Mouse (Mus musculus): Measurements from ENCODE around the gene Mrpl22. TPM values are rescaled to one million over a fixed set of nuclear protein-coding genes. Genes with fewer than 3 reads are reported as not detected.

The Mrpl22 gene
- total RNA-seq (2018; cell fraction: chromatin; rRNA removed) = 10 to 100 TPM in 8 of 26 experiments, 1 to 10 TPM in 16, not detected in 2; 1.6 to 17.9 (median 7.6) TPM
- total RNA-seq (2018; cell fraction: cytosol; rRNA removed) = 10 to 100 TPM; 20.4 to 48.3 (median 34.8) TPM
- total RNA-seq (2018; cell fraction: nucleus; rRNA removed) = 10 to 100 TPM in 14 of 26 experiments, 1 to 10 TPM in 12; 3.3 to 20.5 (median 10.5) TPM
- polyA plus RNA-seq (2018) = 36.9 to 51.5 TPM (median 42.8 TPM) in 3 replicates

DNA sequence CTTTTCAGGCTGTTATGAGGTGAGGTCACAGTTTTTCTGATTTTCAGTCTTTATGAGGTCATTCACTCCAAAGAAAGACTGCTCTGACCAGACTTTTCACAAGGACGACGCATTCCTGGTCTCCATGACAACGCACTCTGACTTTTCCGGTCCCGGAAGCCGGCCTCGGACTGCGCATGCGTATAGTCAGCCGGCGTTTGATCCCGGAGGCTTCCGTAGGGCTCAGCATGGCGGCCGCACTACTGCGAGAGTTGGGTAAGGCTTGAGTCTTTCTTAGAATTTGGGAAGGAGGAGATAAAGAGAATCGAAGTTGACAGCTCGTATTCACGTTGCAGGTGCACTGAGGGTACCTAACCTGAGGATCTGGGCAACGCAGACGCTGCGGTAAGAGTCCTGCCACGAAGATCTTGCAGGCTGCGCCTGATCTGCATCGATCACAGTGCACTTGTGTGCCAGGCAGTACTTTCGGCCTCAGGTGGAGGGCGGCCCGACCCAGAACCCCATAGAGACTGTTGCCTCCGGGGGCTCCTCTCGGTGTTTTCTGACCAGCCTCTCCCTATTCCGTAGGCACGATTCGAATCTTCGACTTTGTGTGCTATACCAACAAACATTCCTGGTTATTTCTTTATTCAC is at the start of gene Mrpl22:
Mrpl22 (plus strand) TSS at position 203 of the 633 bp plus-strand sequence.
- WGBS (ENCODE audit: missing documents) = 1% methylated on average over 34 of the region's 34 CpGs
- Histone ChIP-seq H3K27ac (peak within 1 kb of the TSS; percentile 40), H3K4me3 (ENCODE audit: inconsistent target) (peak within 1 kb of the TSS; percentile 96), H3K36me3 (ENCODE audit: inconsistent target) (peaks cover 35% of the 10 kb centered on the region), H3K79me2 (ENCODE audit: inconsistent target) (peaks cover 22% of the 10 kb centered on the region; the same call in 1 of the 2 replicates)

DNA sequence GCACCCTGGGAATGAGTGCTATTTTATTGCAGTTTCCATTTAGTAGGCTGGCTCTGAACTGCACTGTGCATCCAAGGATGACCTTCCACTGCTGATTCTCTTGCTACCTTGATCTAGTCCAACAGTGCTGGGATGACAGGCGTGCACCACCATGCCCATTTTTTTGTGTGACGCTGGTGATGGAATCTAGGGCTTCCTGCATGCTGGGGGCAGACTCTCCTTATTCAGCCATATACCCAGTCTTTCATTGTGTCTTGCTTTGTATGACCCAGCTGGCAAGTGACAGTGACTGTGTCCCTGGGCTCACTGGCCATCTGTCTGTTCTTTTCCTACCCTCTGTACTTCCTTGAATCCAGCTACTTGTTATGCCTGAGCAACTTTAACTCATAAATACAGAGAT is 47.8 kb upstream of the Mrpl22 start:
- no peak overlapping the region for H3K4me3 ChIP-seq (ENCODE audit: inconsistent target)
- peaks cover 25% of the 10 kb centered on the region; the same call in 1 of the 2 replicates for H3K36me3 ChIP-seq (ENCODE audit: inconsistent target)
- H3K79me2 ChIP-seq (ENCODE audit: inconsistent target) = no peaks in the 10 kb centered on the region
- WGBS (ENCODE audit: missing documents) = 92% methylated on average over 2 of the region's 2 CpGs
- no peak overlapping the region for H3K27ac ChIP-seq

DNA sequence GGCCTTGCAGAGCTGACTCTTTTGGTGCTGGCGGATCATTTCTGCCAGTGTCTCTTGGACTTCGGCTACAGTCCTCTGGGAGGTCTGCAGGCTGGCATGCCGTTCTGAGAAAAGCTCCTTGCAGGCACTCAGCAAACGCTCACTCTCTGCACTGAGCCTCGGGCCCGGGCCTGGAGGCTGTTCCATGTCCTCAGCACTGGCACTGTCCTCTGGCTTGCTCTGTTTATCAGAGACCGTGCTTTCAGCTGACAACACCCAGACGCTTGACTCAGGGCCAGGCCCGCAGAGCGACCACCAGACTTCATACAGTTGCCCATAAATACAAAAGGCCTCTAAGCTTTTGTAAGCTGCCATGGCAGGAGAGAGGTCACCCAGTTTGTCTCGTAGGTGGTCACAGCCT is 46.4 kb upstream of the Mrpl22 start:
- WGBS (ENCODE audit: missing documents) = 90% methylated on average over 11 of the region's 11 CpGs
- Histone ChIP-seq H3K79me2 (ENCODE audit: inconsistent target) (no peaks in the 10 kb centered on the region), H3K27ac (no peak overlapping the region), H3K36me3 (ENCODE audit: inconsistent target) (peaks cover 27% of the 10 kb centered on the region; the same call in 1 of the 2 replicates), H3K4me3 (ENCODE audit: inconsistent target) (no peak overlapping the region)

DNA sequence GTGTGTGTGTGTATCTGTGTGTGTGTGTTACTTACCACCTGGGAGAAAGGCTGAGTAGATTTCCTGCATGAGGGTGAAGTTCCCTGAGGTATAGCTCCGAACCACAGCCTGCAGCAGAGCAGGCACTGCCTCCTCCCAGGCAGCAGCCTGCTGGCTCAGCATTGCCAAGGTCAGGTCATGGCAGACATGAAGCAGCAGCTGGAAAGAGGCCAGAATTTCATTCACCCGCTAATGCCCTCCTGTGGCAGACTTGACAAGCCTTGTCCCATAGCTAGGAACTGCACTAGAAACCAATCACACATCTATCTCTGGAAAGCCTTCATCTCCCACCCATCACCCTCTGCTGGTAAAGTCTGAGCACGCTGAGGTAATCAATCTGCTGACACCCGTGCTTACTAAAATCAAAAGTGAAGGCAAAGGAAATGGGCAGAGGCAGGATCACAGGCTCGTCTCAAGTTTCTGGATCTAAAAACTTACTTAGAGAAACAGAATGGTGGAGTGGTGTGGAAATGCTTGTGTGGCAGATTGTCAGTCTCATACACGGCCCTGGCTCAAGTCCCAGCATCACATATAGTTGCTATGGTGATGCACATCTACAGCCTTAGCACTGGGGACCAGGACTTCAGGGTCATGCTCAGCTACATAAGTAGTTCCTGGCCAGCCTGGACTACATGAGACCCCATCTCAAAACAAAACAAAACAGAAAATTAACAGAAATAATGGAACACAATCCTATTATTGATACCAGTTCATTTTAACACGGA is 44.9 kb upstream of the Mrpl22 start:
- WGBS (ENCODE audit: missing documents) = 76% methylated on average over 7 of the region's 7 CpGs
- peaks cover 30% of the 10 kb centered on the region; the same call in 1 of the 2 replicates for H3K36me3 ChIP-seq (ENCODE audit: inconsistent target)

DNA sequence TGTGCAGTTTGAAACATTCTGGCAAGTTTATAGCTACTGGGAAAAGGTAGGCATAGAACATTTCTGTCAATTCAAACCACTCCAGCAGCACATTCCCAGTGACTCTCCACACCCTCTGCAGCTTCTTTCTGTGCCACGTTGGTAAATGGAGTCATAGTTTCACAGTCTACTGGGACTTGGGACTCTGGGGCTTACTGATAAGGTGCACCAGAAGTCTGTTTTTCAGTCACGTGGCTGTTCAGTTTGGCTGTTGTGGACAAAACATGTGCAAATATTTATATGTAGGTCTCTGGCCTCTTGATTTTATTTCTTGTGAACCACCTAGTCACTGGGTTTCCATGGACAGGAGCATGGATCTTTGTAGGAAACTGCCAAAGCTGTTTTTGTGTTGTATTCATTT is 43.9 kb upstream of the Mrpl22 start:
- Histone ChIP-seq H3K27ac (no peak overlapping the region), H3K79me2 (ENCODE audit: inconsistent target) (no peaks in the 10 kb centered on the region), H3K4me3 (ENCODE audit: inconsistent target) (no peak overlapping the region), H3K36me3 (ENCODE audit: inconsistent target) (peaks cover 25% of the 10 kb centered on the region; the same call in 1 of the 2 replicates)
- 97% methylated on average over 2 of the region's 2 CpGs for WGBS (ENCODE audit: missing documents)

More for the DNA sequence above, 44.9 kb upstream of the Mrpl22 start:
- no peak overlapping the region for H3K27ac ChIP-seq
- H3K4me3 ChIP-seq (ENCODE audit: inconsistent target) = no peak overlapping the region
- H3K79me2 ChIP-seq (ENCODE audit: inconsistent target) = no peaks in the 10 kb centered on the region

DNA sequence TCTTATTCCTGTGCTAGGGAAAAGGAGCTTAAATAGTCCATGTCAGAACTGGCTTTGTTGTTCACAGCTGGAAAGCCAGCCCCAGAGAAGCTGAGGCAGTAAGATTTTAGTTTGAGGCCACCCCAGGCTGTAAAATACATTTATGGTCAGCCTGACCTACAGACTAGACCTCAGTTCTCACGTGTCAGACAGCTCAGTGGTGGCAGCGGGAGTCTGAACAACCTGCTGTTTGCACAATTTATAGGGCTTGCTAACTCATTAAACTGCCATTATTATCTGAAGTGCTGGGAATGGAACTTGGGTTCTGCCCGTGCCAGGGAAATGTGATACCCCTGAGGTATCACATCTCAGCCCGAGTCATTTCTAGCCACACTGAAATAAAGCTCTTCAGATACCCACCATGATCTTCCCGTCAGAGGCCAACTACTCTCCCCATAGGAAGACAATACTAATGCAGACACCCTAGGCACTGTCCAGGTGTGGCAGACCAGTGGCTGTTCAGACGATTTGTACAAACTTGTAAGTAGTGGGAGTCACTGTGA is 42.1 kb upstream of the Mrpl22 start:
- Histone ChIP-seq H3K4me3 (ENCODE audit: inconsistent target) (no peak overlapping the region), H3K79me2 (ENCODE audit: inconsistent target) (no peaks in the 10 kb centered on the region), H3K36me3 (ENCODE audit: inconsistent target) (peaks cover 25% of the 10 kb centered on the region), H3K27ac (no peak overlapping the region)
- 90% methylated on average over 6 of the region's 6 CpGs for WGBS (ENCODE audit: missing documents)

DNA sequence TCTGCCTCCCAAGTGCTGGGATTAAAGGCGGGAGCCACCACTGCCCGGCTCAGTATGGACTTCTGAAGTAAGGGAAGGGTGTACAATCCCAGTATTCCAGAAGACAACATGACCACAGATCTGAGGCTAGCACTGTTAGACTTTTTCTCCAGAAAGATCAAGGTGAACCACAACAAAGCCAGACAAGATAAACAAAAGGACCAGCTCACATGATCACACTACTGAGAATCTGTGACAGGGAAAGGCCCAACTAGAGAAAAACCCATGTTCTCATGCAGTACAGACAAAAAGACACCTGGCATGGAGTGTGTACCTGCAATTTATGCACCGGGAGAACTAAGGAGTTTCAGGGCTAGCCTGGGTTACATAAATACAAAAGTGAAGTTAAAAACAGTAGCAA is 39.4 kb upstream of the Mrpl22 start:
- WGBS (ENCODE audit: missing documents) = 95% methylated on average over 3 of the region's 3 CpGs
- Histone ChIP-seq H3K4me3 (ENCODE audit: inconsistent target) (no peak overlapping the region), H3K79me2 (ENCODE audit: inconsistent target) (no peaks in the 10 kb centered on the region), H3K27ac (no peak overlapping the region), H3K36me3 (ENCODE audit: inconsistent target) (peaks cover 29% of the 10 kb centered on the region)

DNA sequence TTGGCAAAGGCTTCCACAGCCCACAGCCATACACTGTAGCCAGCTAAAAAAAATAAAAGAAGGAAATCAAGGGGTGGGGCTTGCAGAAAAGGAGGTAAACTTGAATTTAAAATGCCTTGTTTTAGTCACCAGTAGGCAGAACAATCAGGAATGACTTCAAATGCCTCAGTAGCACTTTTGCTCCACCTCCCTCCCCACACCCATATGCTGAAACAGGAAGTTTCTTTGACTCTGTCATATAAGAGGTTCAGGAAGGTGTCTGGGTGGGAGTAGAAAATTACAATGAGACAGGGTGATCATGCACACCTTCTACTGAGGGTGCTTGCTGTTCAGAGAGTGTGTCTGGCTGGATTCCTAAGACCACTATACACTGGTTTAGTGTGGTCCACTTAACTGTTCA is 36.6 kb upstream of the Mrpl22 start:
- no peak overlapping the region for H3K4me3 ChIP-seq (ENCODE audit: inconsistent target)
- peaks cover 25% of the 10 kb centered on the region for H3K36me3 ChIP-seq (ENCODE audit: inconsistent target)
- no peak overlapping the region for H3K27ac ChIP-seq
- no peaks in the 10 kb centered on the region for H3K79me2 ChIP-seq (ENCODE audit: inconsistent target)

DNA sequence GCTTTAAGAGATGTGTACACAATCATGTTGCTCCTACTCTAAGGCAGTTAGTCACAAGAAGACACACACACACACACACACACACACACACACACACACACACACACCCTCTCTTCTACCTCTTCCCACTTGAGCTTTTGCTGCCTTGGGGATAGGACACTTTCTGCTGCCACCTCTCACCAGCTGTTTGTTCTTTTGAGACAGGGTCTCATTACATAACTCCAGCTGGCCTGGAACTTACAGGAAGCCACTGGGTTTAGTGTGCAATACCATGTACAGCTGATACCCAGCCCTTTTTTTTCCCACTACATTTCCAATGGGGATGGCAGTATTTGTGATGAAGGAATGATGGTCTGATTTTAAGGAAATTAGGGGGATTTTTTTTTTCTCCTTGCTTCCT is 36.2 kb upstream of the Mrpl22 start:
- Histone ChIP-seq H3K4me3 (ENCODE audit: inconsistent target) (no peak overlapping the region), H3K36me3 (ENCODE audit: inconsistent target) (peaks cover 20% of the 10 kb centered on the region), H3K27ac (no peak overlapping the region), H3K79me2 (ENCODE audit: inconsistent target) (no peaks in the 10 kb centered on the region)

DNA sequence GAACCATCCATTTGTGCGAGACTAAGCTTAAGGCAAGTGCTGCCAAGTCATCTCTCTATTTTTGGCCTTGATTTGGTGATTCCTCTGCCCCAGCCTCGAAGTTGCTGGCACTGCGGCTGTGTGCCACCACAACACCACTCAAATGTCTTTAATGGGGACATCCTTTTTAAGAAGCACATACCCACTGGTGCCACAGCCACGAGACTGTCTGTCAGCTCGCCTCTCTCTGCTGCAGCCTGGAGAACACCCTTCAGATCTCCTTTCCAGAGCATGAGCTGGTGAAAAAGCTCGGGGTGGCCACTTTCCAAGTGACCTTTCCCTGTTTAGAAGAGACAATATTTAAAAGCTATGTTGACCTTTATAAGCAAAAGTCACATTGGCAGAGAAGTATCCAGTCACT is 34.8 kb upstream of the Mrpl22 start:
- Histone ChIP-seq H3K79me2 (ENCODE audit: inconsistent target) (no peaks in the 10 kb centered on the region), H3K36me3 (ENCODE audit: inconsistent target) (peaks cover 23% of the 10 kb centered on the region), H3K27ac (no peak overlapping the region), H3K4me3 (ENCODE audit: inconsistent target) (no peak overlapping the region)
- 92% methylated on average over 6 of the region's 6 CpGs for WGBS (ENCODE audit: missing documents)

DNA sequence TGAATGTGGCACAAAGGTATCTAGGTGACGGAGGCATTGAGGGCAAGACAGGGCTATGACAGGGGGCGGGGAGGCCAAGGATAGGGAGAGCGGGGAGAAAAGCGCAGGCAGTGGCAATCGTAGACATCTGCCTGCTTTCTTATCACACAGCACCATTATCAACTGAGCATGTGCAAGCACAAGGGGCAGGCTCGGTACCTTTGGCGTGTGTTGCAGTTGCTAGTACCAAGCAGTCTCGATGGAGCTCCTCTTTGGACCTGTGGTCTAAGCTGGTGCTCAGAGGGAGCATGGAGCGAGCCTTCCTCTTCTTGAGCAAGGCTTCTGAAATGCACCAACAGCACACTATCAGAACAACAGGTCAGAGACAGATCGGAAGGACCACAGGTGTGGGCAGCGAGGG is 32.6 kb upstream of the Mrpl22 start:
- peaks cover 23% of the 10 kb centered on the region; the same call in 1 of the 2 replicates for H3K36me3 ChIP-seq (ENCODE audit: inconsistent target)
- 96% methylated on average over 11 of the region's 11 CpGs for WGBS (ENCODE audit: missing documents)
- no peak overlapping the region for H3K4me3 ChIP-seq (ENCODE audit: inconsistent target)
- no peaks in the 10 kb centered on the region for H3K79me2 ChIP-seq (ENCODE audit: inconsistent target)
- H3K27ac ChIP-seq = no peak overlapping the region

DNA sequence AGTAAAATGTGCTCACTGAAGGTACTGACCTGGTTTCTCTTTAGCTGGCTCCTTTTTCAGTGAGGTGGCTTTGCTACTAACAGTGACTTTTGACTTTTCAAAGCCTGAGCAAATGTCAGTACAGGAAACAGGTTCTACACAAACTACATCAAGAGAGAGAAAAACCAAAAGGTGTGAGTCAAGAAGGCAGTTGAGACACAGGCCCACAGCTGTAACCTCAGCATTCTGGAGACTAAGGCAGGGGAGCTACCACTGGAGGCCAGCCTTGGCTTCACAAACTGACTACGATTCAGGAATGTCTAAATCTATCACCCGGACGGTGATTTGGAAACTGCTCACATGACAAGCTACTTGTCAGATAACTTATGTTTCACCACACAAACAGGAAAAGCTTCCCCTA is 32.0 kb upstream of the Mrpl22 start:
- H3K27ac ChIP-seq = no peak overlapping the region

DNA sequence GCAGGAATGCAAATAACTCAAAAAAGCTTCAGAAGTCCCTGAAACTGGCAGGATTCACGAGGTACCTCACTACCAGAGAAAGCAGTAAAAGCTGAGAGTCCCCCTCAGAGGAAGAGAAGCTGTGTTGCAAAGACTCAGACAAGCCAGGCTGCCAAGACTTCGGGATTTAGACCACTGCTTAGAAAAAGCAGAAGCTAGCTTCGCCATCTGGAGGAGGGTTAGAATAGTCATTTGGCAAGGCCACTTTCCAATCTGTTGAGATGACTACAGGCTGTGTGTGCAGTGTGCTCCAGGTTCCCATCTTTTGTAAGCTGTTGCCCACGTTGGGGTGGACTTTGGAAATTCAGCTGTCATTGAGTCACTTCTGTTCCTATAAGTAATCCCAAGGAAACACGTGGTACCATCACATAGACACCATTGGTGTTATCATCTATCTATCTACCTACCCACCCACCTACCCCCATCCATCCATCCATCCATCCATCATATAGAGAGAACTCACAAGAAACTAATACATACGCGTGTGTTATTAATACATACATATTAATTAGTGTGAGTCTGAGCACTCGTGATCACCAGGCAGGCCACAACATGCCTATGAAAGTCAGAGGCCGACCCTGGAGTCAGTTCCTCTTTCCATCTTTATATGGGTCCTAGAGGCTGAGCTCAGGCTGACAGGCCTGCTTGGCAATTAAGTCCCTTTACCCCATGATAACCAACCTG is 27.6 kb upstream of the Mrpl22 start:
- Histone ChIP-seq H3K4me3 (ENCODE audit: inconsistent target) (no peak overlapping the region), H3K36me3 (ENCODE audit: inconsistent target) (peaks cover 20% of the 10 kb centered on the region; the same call in 1 of the 2 replicates), H3K27ac (0 out of 2 replicates have a peak overlapping the region, but pooled peaks have one; percentile 13), H3K79me2 (ENCODE audit: inconsistent target) (no peaks in the 10 kb centered on the region)
- 25% methylated on average over 7 of the region's 9 CpGs for WGBS (ENCODE audit: missing documents)

More for the DNA sequence above, 32.0 kb upstream of the Mrpl22 start:
- 95% methylated on average over 3 of the region's 3 CpGs for whole genome bisulfite sequencing (ENCODE audit: missing documents)
- Histone ChIP-seq H3K36me3 (ENCODE audit: inconsistent target) (peaks cover 23% of the 10 kb centered on the region; the same call in 1 of the 2 replicates), H3K79me2 (ENCODE audit: inconsistent target) (no peaks in the 10 kb centered on the region), H3K4me3 (ENCODE audit: inconsistent target) (no peak overlapping the region)

DNA sequence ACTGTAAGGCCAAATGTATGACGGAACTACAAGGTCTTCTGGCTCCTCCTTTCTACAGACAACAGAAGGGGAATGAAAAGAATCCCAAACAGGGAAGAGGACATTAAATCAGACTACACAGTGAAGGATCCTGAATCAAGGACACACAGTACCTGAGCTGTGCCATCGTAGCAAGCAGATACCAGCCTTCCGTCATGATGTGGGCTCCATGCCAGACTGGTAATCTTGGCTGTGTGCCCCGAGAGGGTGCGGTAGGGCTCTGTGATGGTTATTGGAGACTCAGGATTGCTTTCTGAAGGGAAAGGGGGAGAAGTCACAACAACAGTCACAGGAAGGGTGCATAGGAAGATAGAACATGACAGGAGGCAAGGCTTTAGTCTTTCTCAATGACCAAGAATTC is 25.2 kb upstream of the Mrpl22 start:
- 84% methylated on average over 5 of the region's 5 CpGs for WGBS (ENCODE audit: missing documents)
- peaks cover 21% of the 10 kb centered on the region; the same call in 1 of the 2 replicates for H3K36me3 ChIP-seq (ENCODE audit: inconsistent target)
- no peak overlapping the region for H3K27ac ChIP-seq
- H3K79me2 ChIP-seq (ENCODE audit: inconsistent target) = no peaks in the 10 kb centered on the region
- no peak overlapping the region for H3K4me3 ChIP-seq (ENCODE audit: inconsistent target)

Data from macrophage (primary cell).